Mouse (Mus musculus) embryonic facial prominence, embryonic 15.5 days (tissue): ENCODE measurements at regions not wholly inside any gene's neighbourhood (a gene's known extent, or its start where the extent isn't known, plus 50 kb on each side); places are given as distances from the start of the nearest gene placed in this dataset.
A peak's percentile ranks its signal among the peaks of the same experiment; 100 is the strongest.

ENCODE experiments used
- ATAC-seq: fragments of 200-750 bp; cut with Nextera tagmentation; 2 replicates; pipeline ENCODE4 v1.8.0; 2017; ENCODE audit warnings: low read depth, moderate TSS enrichment; ENCODE audit not compliant: insufficient number of reproducible peaks, low FRiP score, low TSS enrichment
- H3K27ac ChIP-seq: fragments of 300-500 bp; sonication (generic); replicated peaks from 2 replicates; pipeline ENCODE4 v1.5.1; 2015; ENCODE audit warnings: mild to moderate bottlenecking, inconsistent platforms
- H3K27me3 ChIP-seq: fragments of 300-500 bp; sonication (generic); 2 replicates; pipeline ENCODE4 v1.6.1; 2015; ENCODE audit warnings: inconsistent platforms
- H3K36me3 ChIP-seq: fragments of 300-500 bp; sonication (generic); 2 replicates; pipeline ENCODE4 v1.6.1; 2015; ENCODE audit warnings: mild to moderate bottlenecking, inconsistent platforms
- H3K4me1 ChIP-seq: fragments of 300-500 bp; sonication (generic); 2 replicates; pipeline ENCODE4 v1.6.1; 2015; ENCODE audit warnings: inconsistent platforms
- H3K4me2 ChIP-seq: fragments of 300-500 bp; sonication (generic); replicated peaks from 2 replicates; pipeline ENCODE4 v1.6.1; 2015; ENCODE audit warnings: mild to moderate bottlenecking, inconsistent platforms
- H3K4me3 ChIP-seq: fragments of 300-500 bp; sonication (generic); replicated peaks from 2 replicates; pipeline ENCODE4 v1.5.1; 2015; ENCODE audit warnings: mild to moderate bottlenecking, inconsistent platforms
- H3K9ac ChIP-seq: fragments of 300-500 bp; sonication (generic); 2 replicates; pipeline ENCODE4 v1.6.1; 2015; ENCODE audit warnings: inconsistent platforms
- H3K9me3 ChIP-seq: fragments of 300-500 bp; sonication (generic); replicated peaks from 2 replicates; pipeline ENCODE4 v1.6.1; 2016; ENCODE audit warnings: inconsistent platforms
- WGBS: fragments of 180-500 bp; shearing (Covaris S2); methylation state at CpG from one replicate; pipeline ENCODE4 v1.1.7; 2015; 5-methylcytosine and 5-hydroxymethylcytosine counted together

DNA sequence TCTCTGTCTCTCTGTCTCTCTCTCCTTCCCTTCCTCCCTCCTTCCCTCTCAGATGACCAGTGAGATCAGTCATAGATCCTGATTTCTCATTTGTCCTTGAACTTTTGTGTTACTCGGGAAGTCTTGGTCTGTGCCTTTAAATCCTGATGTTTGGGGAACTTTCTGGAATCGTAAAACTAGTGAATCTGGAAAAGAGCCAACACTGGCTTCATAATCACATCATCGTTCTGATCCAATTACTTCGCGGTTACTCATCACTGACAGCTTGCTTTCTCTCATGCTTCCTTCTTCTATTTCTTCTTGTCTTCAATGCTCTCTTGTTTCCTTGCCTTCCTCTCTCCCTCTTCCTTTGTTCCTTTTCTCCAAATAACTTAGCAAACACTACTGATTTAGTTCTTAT lies 243.7 kb upstream of the Trib2 start:
- no peaks in the 10 kb centered on the region for H3K4me1 ChIP-seq
- H3K27ac ChIP-seq = no peak overlapping the region
- no peak overlapping the region for H3K9ac ChIP-seq
- no peak overlapping the region for H3K4me3 ChIP-seq
- no peak overlapping the region for H3K4me2 ChIP-seq
- no peak for ATAC-seq
- no peaks in the 10 kb centered on the region for H3K36me3 ChIP-seq
- 32% methylated on average over 5 of the region's 5 CpGs for WGBS
- no peaks in the 10 kb centered on the region for H3K27me3 ChIP-seq
- H3K9me3 ChIP-seq = no peaks in the 10 kb centered on the region

DNA sequence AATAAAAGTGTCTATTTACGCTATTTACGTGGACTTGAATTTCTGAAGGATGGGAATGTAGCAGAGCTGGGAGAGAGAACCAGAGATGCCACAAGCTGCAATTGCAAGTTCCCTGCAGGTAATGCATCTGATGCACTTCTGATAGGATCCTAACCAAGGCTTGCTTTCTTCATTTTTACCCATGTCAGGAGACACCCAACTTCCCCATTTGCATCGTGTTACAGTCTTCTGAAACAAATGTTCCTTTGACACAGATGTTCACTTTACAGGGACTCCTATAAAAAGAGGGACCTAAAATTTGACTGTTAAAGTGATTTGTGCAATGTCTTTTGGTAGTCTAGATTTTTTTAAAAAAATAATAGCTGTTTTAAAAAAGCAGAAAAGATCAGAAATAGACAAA lies 241.5 kb upstream of the Trib2 start:
- 76% methylated on average over 3 of the region's 3 CpGs for WGBS
- H3K9me3 ChIP-seq = no peaks in the 10 kb centered on the region
- H3K27ac ChIP-seq = no peak overlapping the region
- H3K9ac ChIP-seq = no peak overlapping the region
- no peaks in the 10 kb centered on the region for H3K27me3 ChIP-seq
- H3K4me2 ChIP-seq = no peak overlapping the region
- H3K4me3 ChIP-seq = no peak overlapping the region
- H3K36me3 ChIP-seq = no peaks in the 10 kb centered on the region
- no peak for ATAC-seq
- no peaks in the 10 kb centered on the region for H3K4me1 ChIP-seq

DNA sequence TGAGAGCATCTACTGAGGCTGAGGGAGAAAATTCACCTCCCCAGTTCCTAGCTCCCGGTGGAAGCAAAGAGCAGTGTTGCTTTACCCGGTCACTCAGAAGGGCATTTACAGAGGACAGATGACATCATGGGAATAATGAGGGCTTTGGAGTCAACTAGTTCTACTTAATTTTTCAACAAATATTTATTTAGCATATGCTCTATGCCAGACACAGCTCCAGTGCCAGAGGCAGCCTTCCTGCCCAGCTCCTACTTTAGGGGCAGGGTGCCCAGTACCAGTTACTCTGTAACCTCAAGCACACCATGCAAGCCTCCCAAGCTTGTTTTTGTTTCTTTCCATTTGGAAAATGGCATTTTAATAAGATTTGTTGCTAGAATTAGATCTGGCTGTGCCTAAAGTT lies 240.1 kb upstream of the Trib2 start:
- H3K9ac ChIP-seq = no peak overlapping the region
- no peaks in the 10 kb centered on the region for H3K36me3 ChIP-seq
- H3K4me3 ChIP-seq = no peak overlapping the region
- H3K4me1 ChIP-seq = 0 out of 2 replicates have a peak, but pooled peaks cover 5% of the 10 kb centered on the region
- H3K27me3 ChIP-seq = no peaks in the 10 kb centered on the region
- no peak overlapping the region for H3K27ac ChIP-seq
- ATAC-seq = no peak
- no peaks in the 10 kb centered on the region for H3K9me3 ChIP-seq
- 79% methylated on average over 2 of the region's 2 CpGs for WGBS
- no peak overlapping the region for H3K4me2 ChIP-seq

GRCm38 (mm10) chr12:16056216-16056615 lies 239.5 kb upstream of the Trib2 start:
- no peaks in the 10 kb centered on the region for H3K36me3 ChIP-seq
- H3K27me3 ChIP-seq = no peaks in the 10 kb centered on the region
- H3K9me3 ChIP-seq = no peaks in the 10 kb centered on the region
- 0 out of 2 replicates have a peak, but pooled peaks cover 5% of the 10 kb centered on the region for H3K4me1 ChIP-seq
- WGBS = 60% methylated on average over 1 of the region's 1 CpGs
- ATAC-seq = no peak
- H3K4me3 ChIP-seq = no peak overlapping the region
- H3K9ac ChIP-seq = no peak overlapping the region
- H3K4me2 ChIP-seq = no peak overlapping the region
- no peak overlapping the region for H3K27ac ChIP-seq

DNA sequence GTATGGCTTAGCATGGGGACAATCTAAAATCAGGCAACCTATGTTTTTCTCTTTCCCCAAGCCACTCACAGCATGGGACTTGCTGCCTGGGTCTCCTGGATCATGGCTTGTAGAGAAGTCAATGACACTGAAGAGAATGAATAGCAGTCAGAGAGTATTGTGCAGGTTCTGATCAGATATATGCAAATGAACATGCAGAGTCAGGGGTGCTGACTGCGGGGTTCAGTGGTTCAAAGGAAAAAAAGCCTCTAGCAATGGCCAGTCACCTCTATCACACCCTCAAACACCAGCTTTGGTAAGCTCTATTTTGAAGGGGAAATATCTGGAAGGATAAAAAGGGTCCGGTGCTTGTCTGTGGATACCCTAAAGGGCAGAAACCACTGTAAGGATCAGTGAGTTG lies 237.9 kb upstream of the Trib2 start:
- 75% methylated on average over 2 of the region's 2 CpGs for WGBS
- no peak overlapping the region for H3K9ac ChIP-seq
- H3K27ac ChIP-seq = no peak overlapping the region

DNA sequence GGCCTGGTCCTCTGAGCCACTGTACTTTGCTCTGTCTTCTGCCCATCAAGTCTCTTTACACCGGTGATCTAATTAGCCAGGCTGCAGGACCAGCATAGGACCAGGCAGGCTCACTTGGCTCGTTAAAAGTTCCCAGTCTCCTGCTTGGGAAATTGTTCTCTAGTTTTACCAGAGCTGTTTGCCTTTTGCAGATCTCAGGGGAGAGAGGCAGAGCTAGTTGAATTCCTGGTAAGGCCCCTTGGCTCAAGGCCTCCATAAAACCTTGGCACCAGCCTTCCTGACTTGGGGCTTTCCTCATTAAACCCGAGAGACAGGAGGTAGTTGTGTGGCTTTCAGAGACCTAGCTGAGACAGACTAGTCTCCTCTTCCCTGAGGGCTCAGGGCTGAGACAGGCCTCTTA lies 237.0 kb upstream of the Trib2 start:
- H3K27ac ChIP-seq = no peak overlapping the region
- ATAC-seq = no peak

More for the DNA sequence above, 237.9 kb upstream of the Trib2 start:
- no peaks in the 10 kb centered on the region for H3K9me3 ChIP-seq
- H3K4me2 ChIP-seq = no peak overlapping the region
- H3K27me3 ChIP-seq = no peaks in the 10 kb centered on the region
- no peak for ATAC-seq
- H3K4me3 ChIP-seq = no peak overlapping the region
- H3K4me1 ChIP-seq = 0 out of 2 replicates have a peak, but pooled peaks cover 5% of the 10 kb centered on the region
- no peaks in the 10 kb centered on the region for H3K36me3 ChIP-seq

DNA sequence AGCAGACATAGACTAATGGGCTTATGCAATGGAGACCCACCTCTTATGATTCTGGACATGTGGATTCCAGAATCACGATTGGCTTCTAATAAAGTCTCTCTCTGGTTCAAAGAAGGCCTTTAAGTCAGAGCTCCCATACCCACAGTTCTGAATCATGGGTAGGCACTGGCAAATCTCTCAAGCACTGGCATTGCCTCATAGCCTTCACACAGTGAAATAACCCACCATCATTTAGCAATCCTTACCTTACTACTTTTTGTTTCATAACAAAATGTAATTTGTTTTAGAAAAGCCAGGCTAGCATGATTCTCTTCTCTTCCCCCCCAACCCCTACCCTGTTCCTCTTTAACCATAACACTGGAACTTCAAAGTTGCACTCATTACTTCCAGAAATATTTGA lies 236.3 kb upstream of the Trib2 start:
- no peaks in the 10 kb centered on the region for H3K9me3 ChIP-seq
- WGBS = 57% methylated on average over 1 of the region's 1 CpGs
- H3K27ac ChIP-seq = no peak overlapping the region
- H3K4me1 ChIP-seq = 0 out of 2 replicates have a peak, but pooled peaks cover 5% of the 10 kb centered on the region
- no peak overlapping the region for H3K9ac ChIP-seq
- H3K27me3 ChIP-seq = no peaks in the 10 kb centered on the region
- H3K4me3 ChIP-seq = no peak overlapping the region
- no peak overlapping the region for H3K4me2 ChIP-seq
- no peaks in the 10 kb centered on the region for H3K36me3 ChIP-seq
- ATAC-seq = no peak

More for the DNA sequence above, 237.0 kb upstream of the Trib2 start:
- H3K9ac ChIP-seq = no peak overlapping the region
- no peaks in the 10 kb centered on the region for H3K27me3 ChIP-seq
- H3K4me3 ChIP-seq = no peak overlapping the region
- H3K4me2 ChIP-seq = no peak overlapping the region
- no peaks in the 10 kb centered on the region for H3K9me3 ChIP-seq
- no peaks in the 10 kb centered on the region for H3K36me3 ChIP-seq
- 43% methylated on average over 3 of the region's 3 CpGs for WGBS
- H3K4me1 ChIP-seq = 0 out of 2 replicates have a peak, but pooled peaks cover 5% of the 10 kb centered on the region

GRCm38 (mm10) chr12:16052353-16052752 lies 235.6 kb upstream of the Trib2 start:
- Histone ChIP-seq H3K4me3 (no peak overlapping the region), H3K4me2 (no peak overlapping the region), H3K9me3 (no peaks in the 10 kb centered on the region), H3K27ac (no peak overlapping the region), H3K9ac (no peak overlapping the region), H3K36me3 (no peaks in the 10 kb centered on the region), H3K4me1 (0 out of 2 replicates have a peak, but pooled peaks cover 5% of the 10 kb centered on the region), H3K27me3 (no peaks in the 10 kb centered on the region)
- ATAC-seq = no peak
- 40% methylated on average over 3 of the region's 3 CpGs for WGBS

GRCm38 (mm10) chr12:16051439-16051838 lies 234.7 kb upstream of the Trib2 start:
- H3K4me3 ChIP-seq = no peak overlapping the region
- no peak overlapping the region for H3K4me2 ChIP-seq
- no peaks in the 10 kb centered on the region for H3K36me3 ChIP-seq
- no peak for ATAC-seq
- 87% methylated on average over 2 of the region's 2 CpGs for WGBS
- H3K27ac ChIP-seq = no peak overlapping the region
- no peaks in the 10 kb centered on the region for H3K9me3 ChIP-seq
- no peaks in the 10 kb centered on the region for H3K27me3 ChIP-seq
- no peak overlapping the region for H3K9ac ChIP-seq
- 0 out of 2 replicates have a peak, but pooled peaks cover 8% of the 10 kb centered on the region for H3K4me1 ChIP-seq

DNA sequence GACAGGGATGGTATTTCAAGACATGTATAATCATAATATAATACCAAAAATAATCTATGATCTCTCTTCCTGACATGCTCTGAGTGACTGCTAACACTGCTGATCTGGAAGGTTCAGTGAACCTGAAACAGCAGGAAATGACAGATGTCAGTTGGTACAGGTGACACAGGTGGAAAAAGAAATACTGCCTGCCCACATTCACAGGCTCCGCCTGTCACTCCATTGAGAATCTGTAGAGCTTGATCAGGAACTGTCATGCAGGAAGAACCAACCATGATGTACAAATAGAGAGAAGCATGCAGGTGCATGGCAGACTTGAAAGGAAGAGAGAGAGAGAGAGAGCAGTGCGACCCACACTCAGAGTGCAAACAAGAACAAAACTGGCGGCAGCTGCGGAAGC lies 232.8 kb upstream of the Trib2 start:
- Histone ChIP-seq H3K36me3 (no peaks in the 10 kb centered on the region), H3K27me3 (no peaks in the 10 kb centered on the region), H3K27ac (no peak overlapping the region), H3K4me2 (no peak overlapping the region), H3K4me1 (peaks cover 14% of the 10 kb centered on the region; the same call in 1 of the 2 replicates), H3K9me3 (no peaks in the 10 kb centered on the region), H3K9ac (no peak overlapping the region), H3K4me3 (no peak overlapping the region)
- WGBS = 83% methylated on average over 4 of the region's 4 CpGs
- no peak for ATAC-seq

DNA sequence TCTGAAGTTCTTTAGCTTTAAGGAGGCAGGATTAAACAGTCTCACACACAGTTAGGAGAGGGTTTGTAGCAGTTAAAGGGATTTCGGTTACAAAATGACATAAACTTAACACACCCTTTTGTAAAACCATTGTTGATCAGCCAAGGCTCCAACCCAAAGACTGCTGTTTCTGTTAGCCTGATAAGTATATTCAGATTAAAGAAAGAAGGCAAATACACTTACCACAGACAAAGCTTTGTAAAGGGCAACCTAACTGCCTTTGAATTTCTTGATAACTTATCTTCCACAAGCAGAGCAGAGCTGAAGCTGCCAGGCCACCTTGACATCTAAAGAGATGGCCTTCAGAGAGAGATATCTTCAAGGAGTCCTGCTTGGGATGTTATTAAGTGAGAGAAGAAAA lies 229.9 kb upstream of the Trib2 start:
- H3K4me2 ChIP-seq = no peak overlapping the region
- H3K27ac ChIP-seq = no peak overlapping the region
- H3K4me3 ChIP-seq = no peak overlapping the region
- H3K9me3 ChIP-seq = no peaks in the 10 kb centered on the region
- no peak for ATAC-seq
- H3K4me1 ChIP-seq = peaks cover 8% of the 10 kb centered on the region; the same call in 1 of the 2 replicates
- no peak overlapping the region for H3K9ac ChIP-seq
- no peaks in the 10 kb centered on the region for H3K27me3 ChIP-seq
- 39% methylated on average over 1 of the region's 1 CpGs for WGBS
- no peaks in the 10 kb centered on the region for H3K36me3 ChIP-seq

DNA sequence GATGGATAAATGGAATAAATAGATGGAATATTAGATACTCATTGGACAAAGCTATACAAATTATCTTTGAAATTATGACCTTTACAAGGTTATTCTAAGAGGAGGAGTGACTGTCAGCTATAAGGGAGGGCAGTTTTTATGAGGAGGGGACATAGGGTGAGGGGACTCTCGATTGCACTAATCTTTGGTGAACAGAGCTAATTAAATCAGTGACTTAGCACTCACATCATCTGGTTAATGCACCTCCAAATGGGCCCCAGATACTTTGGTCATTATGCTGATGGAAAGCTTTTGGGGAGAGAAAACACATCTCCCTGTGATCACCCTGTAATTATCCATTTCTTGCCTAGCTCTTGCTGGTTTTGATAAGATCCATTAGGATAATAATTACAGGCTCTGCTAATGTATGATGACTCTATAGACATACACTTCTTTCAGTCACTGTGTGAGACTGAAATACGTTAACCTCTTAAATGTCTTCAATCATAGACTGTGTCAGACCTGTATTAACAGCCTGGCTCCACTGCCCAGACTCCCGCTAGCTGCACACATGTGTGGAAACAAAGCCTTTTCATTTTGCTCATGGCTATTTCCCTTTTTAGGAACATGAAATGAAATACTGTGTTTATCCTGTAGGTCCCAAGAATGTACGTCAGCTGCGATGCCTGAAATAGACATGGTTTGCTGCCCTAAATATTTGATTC lies 229.2 kb upstream of the Trib2 start:
- peaks cover 8% of the 10 kb centered on the region; the same call in 1 of the 2 replicates for H3K4me1 ChIP-seq
- no peak overlapping the region for H3K9ac ChIP-seq
- no peaks in the 10 kb centered on the region for H3K36me3 ChIP-seq
- H3K4me3 ChIP-seq = no peak overlapping the region
- H3K27me3 ChIP-seq = no peaks in the 10 kb centered on the region
- peak; percentile 67 for ATAC-seq
- no peaks in the 10 kb centered on the region for H3K9me3 ChIP-seq
- 27% methylated on average over 5 of the region's 5 CpGs for WGBS
- no peak overlapping the region for H3K27ac ChIP-seq
- H3K4me2 ChIP-seq = no peak overlapping the region
